Mouse (Mus musculus): ENCODE data around the gene Slco1a5. TPM values are rescaled to one million over a fixed set of nuclear protein-coding genes. Genes with fewer than 3 reads are reported as not detected.

Gene Slco1a5
- polyA plus RNA-seq (2015; fragmentation: Nextera tagmentation; extraction: Ambion mirVana) = not detected in 2 replicates

DNA sequence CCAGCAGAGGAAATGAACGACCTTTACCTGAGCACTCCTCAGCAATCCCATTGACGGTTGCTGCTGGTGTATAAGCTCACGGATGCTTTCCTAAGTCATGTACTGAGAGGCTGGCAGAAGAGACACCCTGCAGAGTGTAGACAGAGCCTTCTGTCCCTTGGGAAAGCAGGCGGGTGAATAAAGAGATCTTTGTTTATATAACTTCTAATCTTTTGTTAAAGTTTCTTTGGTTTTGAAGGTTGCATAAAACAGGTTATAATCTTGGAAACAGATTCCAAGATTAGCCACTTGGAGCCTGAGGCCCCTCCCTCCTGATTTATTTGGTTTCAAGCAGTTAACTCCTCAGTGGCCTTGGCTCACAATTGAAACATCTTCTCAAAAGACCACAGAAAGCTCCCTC, at the start of gene Slco1a5:
Gene Slco1a5, minus strand, starts transcription at position 101 of the 400 bp plus-strand sequence.

GRCm38 (mm10) chr6:142345440-142346038, 22.8 kb upstream of the Slco1a5 start, which contains the start of gene Pyroxd1:
Gene Pyroxd1, plus strand, starts transcription at chr6:142345654.

DNA sequence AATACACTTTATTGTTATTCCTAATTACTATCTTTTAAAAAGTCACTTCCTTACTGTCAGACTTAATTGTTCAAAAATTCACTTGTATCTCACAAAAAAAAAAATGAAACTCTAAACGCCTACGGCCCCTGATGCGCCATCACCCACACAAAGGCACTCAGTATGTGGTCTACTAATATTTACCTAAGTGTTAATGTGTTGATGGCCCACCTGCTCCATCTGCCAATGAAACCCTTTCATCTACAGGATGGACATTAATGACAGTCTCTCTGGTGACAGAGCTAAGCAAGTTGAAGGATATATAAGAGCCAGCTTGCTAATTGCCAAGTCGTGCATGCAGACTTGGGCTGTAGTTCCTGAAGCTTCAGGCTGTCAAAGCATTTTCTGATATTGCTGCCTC, 24.7 kb downstream of the Slco1a5 start, which contains the start of gene Iapp:
Gene Iapp, plus strand, starts transcription at position 326 of the 400 bp plus-strand sequence.

DNA sequence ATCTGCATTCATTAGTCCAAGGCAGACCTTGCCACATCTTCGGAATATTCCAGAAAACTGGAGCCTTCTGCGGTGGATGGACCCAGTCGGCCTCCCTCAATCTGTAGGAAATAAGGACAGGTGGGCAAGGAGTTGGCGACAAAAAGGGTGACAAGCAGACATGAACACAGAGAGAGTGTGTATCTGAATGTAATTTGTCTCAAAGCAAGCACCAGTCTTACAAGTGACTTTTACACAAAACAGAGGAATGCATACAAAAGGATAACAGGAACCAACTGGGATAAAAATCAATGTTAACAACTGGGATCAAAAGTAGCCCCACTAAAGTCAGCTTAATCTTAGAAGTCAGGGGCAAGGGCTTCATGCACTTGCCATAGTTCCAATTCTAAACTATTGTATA, 114.4 kb downstream of the Slco1a5 start, which contains the start of gene Slco1a6:
Gene Slco1a6, minus strand, starts transcription at position 101 of the 400 bp plus-strand sequence.

Other genes starting within 250 kb of the Slco1a5 start
- 0.55 and 0.73 TPM in 2 replicates for gene Slco1a6, start 114.5 kb downstream of the Slco1a5 start, polyA plus RNA-seq (2015; fragmentation: Nextera tagmentation; extraction: Ambion mirVana)
- not detected in 2 replicates for gene Iapp, start 24.6 kb downstream of the Slco1a5 start, polyA plus RNA-seq (2015; fragmentation: Nextera tagmentation; extraction: Ambion mirVana)
- 9.5 and 13.5 TPM in 2 replicates for gene Pyroxd1, start 22.7 kb upstream of the Slco1a5 start, polyA plus RNA-seq (2015; fragmentation: Nextera tagmentation; extraction: Ambion mirVana)
- 5.4 and 7.4 TPM in 2 replicates for gene Recql, start 64.1 kb upstream of the Slco1a5 start, polyA plus RNA-seq (2015; fragmentation: Nextera tagmentation; extraction: Ambion mirVana)
- gene Golt1b, start 64.2 kb upstream of the Slco1a5 start, polyA plus RNA-seq (2015; fragmentation: Nextera tagmentation; extraction: Ambion mirVana) = 43.8 and 57.1 TPM in 2 replicates
- 0.13 and 0.17 TPM in 2 replicates for gene Spx, start 90.5 kb upstream of the Slco1a5 start, polyA plus RNA-seq (2015; fragmentation: Nextera tagmentation; extraction: Ambion mirVana)
- 0.17 TPM in 1 of 2 replicates, not detected in the other for gene Gys2, start 150.1 kb upstream of the Slco1a5 start, polyA plus RNA-seq (2015; fragmentation: Nextera tagmentation; extraction: Ambion mirVana)
- gene Ldhb, start 185.0 kb upstream of the Slco1a5 start, polyA plus RNA-seq (2015; fragmentation: Nextera tagmentation; extraction: Ambion mirVana) = 195 and 214 TPM in 2 replicates
- 23.6 and 30.3 TPM in 2 replicates for gene Kcnj8, start 248.6 kb upstream of the Slco1a5 start, polyA plus RNA-seq (2015; fragmentation: Nextera tagmentation; extraction: Ambion mirVana)

All from skeletal muscle tissue, postnatal 0 days (tissue).